Mouse (Mus musculus) embryo, embryonic 9.5 days (tissue): ENCODE data around the gene Pxdc1.

ENCODE experiments used
- DNase-seq: peaks from one replicate; pipeline ENCODE4 v3.0.0-alpha.2; 2017; ENCODE audit errors: extremely low spot score

The Pxdc1 gene

GRCm38 (mm10) chr13:34596797-34597196, 56.5 kb downstream of the Pxdc1 start:
- no peak for DNase-seq
